ENCODE assay signal across 8 mouse cellular contexts in the genomic region with DNA sequence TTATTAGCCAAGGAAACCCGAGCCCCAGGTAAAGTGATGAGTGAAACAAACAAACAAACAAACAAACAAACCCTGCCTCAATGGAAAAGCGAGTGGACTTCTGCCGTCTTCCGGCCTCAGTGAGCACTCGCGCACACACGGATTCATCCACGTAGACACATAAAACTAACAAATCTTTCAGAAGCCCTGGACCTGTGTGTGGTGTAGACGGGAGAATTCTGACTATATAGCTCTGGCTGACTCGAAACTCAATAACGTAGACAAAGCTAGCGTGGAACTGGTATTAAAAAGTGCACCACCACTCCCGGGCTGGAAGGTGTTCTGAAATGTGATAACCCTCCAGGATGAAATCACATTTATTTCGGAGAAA. TPM values are rescaled to one million over a fixed set of nuclear protein-coding genes. Genes with fewer than 3 reads are reported as not detected.
DNase-seq lines count a peak whose midpoint lies in the region; ATAC-seq and TF ChIP-seq lines count a peak whose summit lies in the region.

No protein-coding gene starts in this region.

- H3K4me2 ChIP-seq in kidney, embryonic 14.5 days (replicated peaks; ENCODE audit: low read depth, low read length): peak overlapping the region; percentile 45
- H3K4me2 ChIP-seq in forebrain, embryonic 13.5 days: peak overlapping the region; percentile 83
- H3K4me2 ChIP-seq in liver, embryonic 11.5 days: peak overlapping the region; percentile 79

- TF ChIP-seq CTCF in small intestine, adult 2 months (IDR thresholded peaks at IDR 0.05; ENCODE audit: extremely low read depth, insufficient read length, insufficient replicate concordance, low read depth, low read length): no peak

- peak overlapping the region; percentile 66 for H3K4me3 ChIP-seq in kidney, embryonic 14.5 days (ENCODE audit: low read length)
- H3K4me3 ChIP-seq in forebrain, embryonic 13.5 days: peak overlapping the region; percentile 84
- peak overlapping the region; percentile 68 for H3K4me3 ChIP-seq in liver, embryonic 11.5 days (ENCODE audit: low read depth, low read length)
- H3K4me3 ChIP-seq in small intestine, adult 2 months (ENCODE audit: low read depth, low read length): peak overlapping the region; percentile 92

- H3K9me3 ChIP-seq in kidney, embryonic 14.5 days (ENCODE audit: control insufficient read depth, low read length): no peaks in the 10 kb centered on the region
- H3K9me3 ChIP-seq in forebrain, embryonic 13.5 days (replicated peaks): no peaks in the 10 kb centered on the region
- 0 out of 2 replicates have a peak, but pooled peaks cover 4% of the 10 kb centered on the region for H3K9me3 ChIP-seq in liver, embryonic 11.5 days (ENCODE audit: control insufficient read depth, low read length)

- H3K36me3 ChIP-seq in kidney, embryonic 14.5 days (ENCODE audit: control insufficient read depth, insufficient read depth, low read length): no peaks in the 10 kb centered on the region
- no peaks in the 10 kb centered on the region for H3K36me3 ChIP-seq in forebrain, embryonic 13.5 days (ENCODE audit: poor library complexity, severe bottlenecking)
- H3K36me3 ChIP-seq in liver, embryonic 11.5 days (ENCODE audit: control insufficient read depth, insufficient read depth, low read length): no peaks in the 10 kb centered on the region
- no peaks in the 10 kb centered on the region for H3K36me3 ChIP-seq in small intestine, adult 2 months (ENCODE audit: control insufficient read depth, insufficient read depth, low read length)

- H3K27me3 ChIP-seq in kidney, embryonic 14.5 days (ENCODE audit: control insufficient read depth, insufficient read depth, low read length): no peaks in the 10 kb centered on the region
- no peaks in the 10 kb centered on the region for H3K27me3 ChIP-seq in forebrain, embryonic 13.5 days
- H3K27me3 ChIP-seq in liver, embryonic 11.5 days (replicated peaks; ENCODE audit: control insufficient read depth, insufficient read depth, low read length): no peaks in the 10 kb centered on the region
- no peaks in the 10 kb centered on the region for H3K27me3 ChIP-seq in small intestine, adult 2 months (ENCODE audit: control insufficient read depth, insufficient read depth, low read length)

- no peak overlapping the region for H3K27ac ChIP-seq in kidney, embryonic 14.5 days (ENCODE audit: low read depth, low read length)
- no peak overlapping the region for H3K27ac ChIP-seq in forebrain, embryonic 13.5 days
- H3K27ac ChIP-seq in liver, embryonic 11.5 days (ENCODE audit: low read depth, low read length): peak overlapping the region; percentile 28; the same call in 1 of the 2 replicates
- H3K27ac ChIP-seq in small intestine, adult 2 months (ENCODE audit: insufficient read depth, low read depth, low read length): peak overlapping the region; percentile 64

- intact Hi-C loops in gastrocnemius, postnatal 14 days (cut with DNase I; ENCODE audit: low total_unique reads): no loop called here

- no peak for DNase-seq in kidney, adult 8-10 months
- DNase-seq in liver, embryonic 11.5 days (ENCODE audit: low spot score): no peak
- DNase-seq in gastrocnemius, postnatal 14 days: no peak

- WGBS in kidney, embryonic 14.5 days: under 1% methylated on average over 14 of the region's 14 CpGs
- WGBS in forebrain, embryonic 13.5 days: 0% methylated on average over 14 of the region's 14 CpGs
- under 1% methylated on average over 14 of the region's 14 CpGs for WGBS in liver, embryonic 11.5 days
- 0% methylated on average over 14 of the region's 14 CpGs for WGBS in small intestine, adult 2 months

- H3K9ac ChIP-seq in kidney, embryonic 14.5 days (ENCODE audit: low read depth, low read length): peak overlapping the region; percentile 67
- H3K9ac ChIP-seq in forebrain, embryonic 13.5 days: peak overlapping the region; percentile 78
- peak overlapping the region; percentile 73 for H3K9ac ChIP-seq in liver, embryonic 11.5 days (ENCODE audit: low read depth, low read length)

- peaks cover 10% of the 10 kb centered on the region for H3K4me1 ChIP-seq in kidney, embryonic 14.5 days (ENCODE audit: control insufficient read depth, insufficient read depth, low read length)
- H3K4me1 ChIP-seq in forebrain, embryonic 13.5 days: peaks cover 17% of the 10 kb centered on the region
- H3K4me1 ChIP-seq in liver, embryonic 11.5 days (replicated peaks; ENCODE audit: control insufficient read depth, insufficient read depth, low read length): peaks cover 7% of the 10 kb centered on the region
- peaks cover 9% of the 10 kb centered on the region for H3K4me1 ChIP-seq in small intestine, adult 2 months (ENCODE audit: control insufficient read depth, insufficient read depth, insufficient read length, low read length)

- no peak for TF ChIP-seq POLR2A in small intestine, adult 2 months (IDR thresholded peaks at IDR 0.05; ENCODE audit: low read depth, low read length)

- peak; percentile 65 for ATAC-seq in kidney, embryonic 14.5 days (ENCODE audit: low FRiP score, low TSS enrichment)
- peak; percentile 28 for ATAC-seq in activated CD4-positive, CD25-positive, alpha-beta regulatory T cell, adult 4 months
- ATAC-seq in forebrain, embryonic 13.5 days: peak; percentile 73
- ATAC-seq in liver, embryonic 11.5 days (replicated peaks; ENCODE audit: low FRiP score): no peak
- no peak for ATAC-seq in cerebellum, adult (ENCODE audit: insufficient number of reproducible peaks, low FRiP score, low TSS enrichment)

RNA-seq across cellular contexts. Expression of gene Zfp472, which starts 0.4 kb away (rescaled TPM):
- 11.0 and 15.4 TPM in 2 replicates for polyA plus RNA-seq in kidney, embryonic 14.5 days (2014; fragmentation: Nextera tagmentation; extraction: Ambion mirVana)
- 10 to 100 TPM; 24.7 to 27.8 TPM for polyA plus RNA-seq in activated CD4-positive, CD25-positive, alpha-beta regulatory T cell, adult 4 months (2017; shearing (Covaris generic))
- 11.4 and 12.5 TPM in 2 replicates for polyA plus RNA-seq in forebrain, embryonic 13.5 days (2015; fragmentation: Nextera tagmentation; extraction: Ambion mirVana)
- 10.9 and 11.8 TPM in 2 replicates for polyA plus RNA-seq in liver, embryonic 11.5 days (2014; fragmentation: Nextera tagmentation; extraction: Ambion mirVana)
- 0.18 and 0.25 TPM in 2 replicates for polyA plus RNA-seq in small intestine, adult 2 months (2012; rRNA removed)
- total RNA-seq in gastrocnemius, postnatal 14 days (2021): 1 to 10 TPM; 1.9 TPM

RNA-seq across cellular contexts. Expression of gene Cyp4f13, which starts 18.0 kb away (rescaled TPM):
- polyA plus RNA-seq in kidney, embryonic 14.5 days (2014; fragmentation: Nextera tagmentation; extraction: Ambion mirVana): 8.4 and 10.3 TPM in 2 replicates
- polyA plus RNA-seq in activated CD4-positive, CD25-positive, alpha-beta regulatory T cell, adult 4 months (2017; shearing (Covaris generic)): 10 to 100 TPM; 26.7 to 31.2 TPM
- 5.6 and 6.0 TPM in 2 replicates for polyA plus RNA-seq in forebrain, embryonic 13.5 days (2015; fragmentation: Nextera tagmentation; extraction: Ambion mirVana)
- 7.2 and 8.1 TPM in 2 replicates for polyA plus RNA-seq in liver, embryonic 11.5 days (2014; fragmentation: Nextera tagmentation; extraction: Ambion mirVana)
- 45.0 and 112 TPM in 2 replicates for polyA plus RNA-seq in small intestine, adult 2 months (2012; rRNA removed)
- total RNA-seq in gastrocnemius, postnatal 14 days (2021): 1 to 10 TPM; 5.1 to 9.6 TPM

RNA-seq across cellular contexts. Expression of gene Zfp952, which starts 27.7 kb away (rescaled TPM):
- polyA plus RNA-seq in kidney, embryonic 14.5 days (2014; fragmentation: Nextera tagmentation; extraction: Ambion mirVana): 7.6 and 13.5 TPM in 2 replicates
- polyA plus RNA-seq in activated CD4-positive, CD25-positive, alpha-beta regulatory T cell, adult 4 months (2017; shearing (Covaris generic)): 10 to 100 TPM; 17.8 to 18.1 TPM
- 19.1 and 20.4 TPM in 2 replicates for polyA plus RNA-seq in forebrain, embryonic 13.5 days (2015; fragmentation: Nextera tagmentation; extraction: Ambion mirVana)
- polyA plus RNA-seq in liver, embryonic 11.5 days (2014; fragmentation: Nextera tagmentation; extraction: Ambion mirVana): 7.1 and 7.7 TPM in 2 replicates
- 0.65 and 0.79 TPM in 2 replicates for polyA plus RNA-seq in small intestine, adult 2 months (2012; rRNA removed)
- total RNA-seq in gastrocnemius, postnatal 14 days (2021): 1 to 10 TPM; 4.9 to 5.8 TPM

RNA-seq across cellular contexts. Expression of gene Cyp4f14, which starts 48.1 kb away (rescaled TPM):
- polyA plus RNA-seq in kidney, embryonic 14.5 days (2014; fragmentation: Nextera tagmentation; extraction: Ambion mirVana): 0.09 TPM in 1 of 2 replicates, not detected in the other
- polyA plus RNA-seq in activated CD4-positive, CD25-positive, alpha-beta regulatory T cell, adult 4 months (2017; shearing (Covaris generic)): not detected
- not detected in 2 replicates for polyA plus RNA-seq in forebrain, embryonic 13.5 days (2015; fragmentation: Nextera tagmentation; extraction: Ambion mirVana)
- not detected in 2 replicates for polyA plus RNA-seq in liver, embryonic 11.5 days (2014; fragmentation: Nextera tagmentation; extraction: Ambion mirVana)
- 364 and 1,373 TPM in 2 replicates for polyA plus RNA-seq in small intestine, adult 2 months (2012; rRNA removed)
- under 1 TPM in 1 of 2 experiments, not detected in 1; 0.33 TPM for total RNA-seq in gastrocnemius, postnatal 14 days (2021)

Comparison
In these comparisons a context has a peak if more than half of its experiments do, and no peak if none do; other contexts are left out.
1. ATAC-seq: peak in kidney, embryonic 14.5 days (single experiment), activated CD4-positive, CD25-positive, alpha-beta regulatory T cell, adult 4 months (single experiment) and forebrain, embryonic 13.5 days (single experiment); none in liver, embryonic 11.5 days (single experiment) and cerebellum, adult (single experiment).
2. H3K27ac ChIP-seq: peak in liver, embryonic 11.5 days (single experiment) and small intestine, adult 2 months (single experiment); none in kidney, embryonic 14.5 days (single experiment) and forebrain, embryonic 13.5 days (single experiment).
3. Peak in every context shown above with its lines, with median percentiles within 50 percentile points of each other: H3K4me2 ChIP-seq, H3K4me3 ChIP-seq and H3K9ac ChIP-seq.